Mouse (Mus musculus) thymus, adult 2 months (tissue): ENCODE results near the gene Irf5.

Experiments
- CTCF ChIP-seq: fragments of 200-500 bp; IDR thresholded peaks from 2 replicates; pipeline ENCODE4 v1.5.1; 2012; ENCODE audit warnings: mild to moderate bottlenecking, control low read depth, low read length, moderate library complexity, borderline replicate concordance; ENCODE audit not compliant: control insufficient read depth, poor library complexity, insufficient read depth; ENCODE audit errors: extremely low read depth
- POLR2A ChIP-seq: fragments of 200-500 bp; IDR thresholded peaks from 2 replicates; pipeline ENCODE4 v1.6.1; 2012; ENCODE audit warnings: mild to moderate bottlenecking, low read length, control low read depth, moderate library complexity; ENCODE audit not compliant: control insufficient read depth, poor library complexity, insufficient read depth; ENCODE audit errors: extremely low read depth

DNA sequence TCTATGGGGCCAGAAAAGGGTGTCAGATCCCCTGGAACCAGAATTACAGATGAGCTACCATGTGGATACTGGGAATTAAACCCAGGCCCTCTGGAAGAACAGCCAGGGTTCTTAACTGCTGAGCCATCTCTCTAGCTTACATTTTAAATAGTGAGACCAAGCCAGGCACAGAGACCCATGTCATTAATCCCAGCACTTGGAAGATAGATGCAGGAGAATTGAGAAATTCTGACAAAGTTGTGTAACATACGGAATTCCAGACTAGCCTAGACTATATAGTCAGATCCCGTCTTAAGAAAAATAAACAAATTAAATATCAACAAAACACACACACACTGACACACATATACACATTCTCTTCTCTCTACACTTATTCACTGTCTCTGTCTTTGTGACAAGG, 26.1 kb downstream of the Irf5 start:
- TF ChIP-seq CTCF: no peak
- no peak for TF ChIP-seq POLR2A
